Mouse (Mus musculus): ENCODE measurements around the gene Zbtb24.
"Not testable (repeated sequence)": the region's sequence is repeated elsewhere in the genome, so short reads cannot be mapped to it uniquely, and the experiment has no call there.

- TF ChIP-seq CTCF (IDR thresholded peaks at IDR 0.05; ENCODE audit: borderline replicate concordance, insufficient read depth, low read length); POLR2A (IDR thresholded peaks at IDR 0.05; ENCODE audit: low read depth, low read length): not testable (repeated sequence)
These were observed 40.0 kb upstream of the Zbtb24 start for GRCm38 (mm10) chr10:41410176-41410575.

Data from embryonic fibroblast, embryonic 13.5 days (primary cell).